Mouse (Mus musculus) G1E (cell line): ENCODE results near the gene Dedd.

Experiments
- CTCF ChIP-seq: IDR thresholded peaks from 2 replicates; pipeline ENCODE4 v1.5.1; 2012; ENCODE audit warnings: low read depth, low read length, inconsistent platforms, mixed read lengths
- GATA2 ChIP-seq: IDR thresholded peaks from 2 replicates; pipeline ENCODE4 v1.6.1; 2012; ENCODE audit warnings: low read depth, low read length, inconsistent platforms, borderline replicate concordance

GRCm38 (mm10) chr1:171293906-171294297 lies 35.0 kb upstream of the Dedd start:
- TF ChIP-seq CTCF, result no peak
- TF ChIP-seq GATA2, result no peak
